Mouse (Mus musculus): ENCODE results near the gene Cand2.

- TF ChIP-seq MAFK (IDR thresholded peaks at IDR 0.05; ENCODE audit: insufficient read depth, low read depth, low read length), result no peak
- no peak for TF ChIP-seq ZC3H11A (IDR thresholded peaks at IDR 0.05; ENCODE audit: borderline replicate concordance, low read depth, low read length)
- TF ChIP-seq HCFC1 (IDR thresholded peaks at IDR 0.05; ENCODE audit: borderline replicate concordance, insufficient read depth, low read length), result no peak
- TF ChIP-seq ZNF384 (IDR thresholded peaks at IDR 0.05; ENCODE audit: low read depth, low read length), result no peak
Observed at GRCm38 (mm10) chr6:115774501-115774921, at the start of gene Cand2.
